10 mouse cellular contexts compared by ENCODE assay signal in the genomic region with DNA sequence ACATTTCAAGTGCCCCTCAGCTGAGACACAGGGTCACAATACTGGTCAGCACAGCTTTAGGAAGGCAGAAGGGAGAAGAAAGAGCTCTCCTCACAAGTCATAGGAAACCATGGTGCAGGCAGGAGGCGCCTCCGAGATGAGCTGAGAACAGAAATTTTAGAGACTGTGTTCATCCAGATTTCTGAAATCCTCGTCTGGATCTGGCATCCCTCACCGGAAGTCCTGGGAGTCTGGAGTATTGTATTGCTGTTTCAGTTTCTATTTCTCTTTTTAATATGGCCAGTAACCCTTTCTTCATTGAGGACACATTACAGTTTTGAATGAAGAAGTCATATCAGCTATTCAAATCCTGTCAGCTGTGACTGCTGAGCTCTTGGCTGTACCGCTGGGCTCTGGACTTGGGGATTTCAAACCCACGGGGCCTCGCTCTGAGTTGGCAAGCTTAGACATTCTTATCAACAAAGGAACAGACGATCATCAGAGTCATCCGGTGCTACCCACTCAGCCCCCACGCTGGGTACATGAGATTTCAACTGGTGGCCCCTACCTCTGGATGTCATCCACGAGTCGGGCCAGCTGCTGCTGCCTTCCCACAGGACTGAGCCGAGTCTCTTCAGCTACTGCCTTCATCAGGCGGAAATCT. TPM values are rescaled to one million over a fixed set of nuclear protein-coding genes. Genes with fewer than 3 reads are reported as not detected.
DNase-seq lines count a peak whose midpoint lies in the region; ATAC-seq and TF ChIP-seq lines count a peak whose summit lies in the region.
"Had no signal": no experiment of that assay in that cellular context is flagged by ENCODE, and none has a peak within 500 bp of the region (broad histone marks: within the 10 kb centered on the region; RNA-seq: fewer than 3 reads in every experiment).

No protein-coding gene starts in this region.

- TF ChIP-seq EP300 in CH12.LX (IDR thresholded peaks at IDR 0.05; ENCODE audit: low read length), result no peak
- TF ChIP-seq EP300 in heart, postnatal 0 days (IDR thresholded peaks at IDR 0.05; ENCODE audit: low read depth), result no peak

- WGBS in forebrain, postnatal 0 days, result 42% methylated on average over 14 of the region's 14 CpGs
- 52% methylated on average over 14 of the region's 14 CpGs for WGBS in forebrain, embryonic 16.5 days
- WGBS in heart, postnatal 0 days, result 15% methylated on average over 14 of the region's 14 CpGs

- TF ChIP-seq POLR2A in CH12.LX (IDR thresholded peaks at IDR 0.05; ENCODE audit: low read depth, low read length), result no peak

- no peak overlapping the region for H3K4me2 ChIP-seq in forebrain, postnatal 0 days (ENCODE audit: low read depth)
- H3K4me2 ChIP-seq in forebrain, embryonic 16.5 days (ENCODE audit: low read length), result no peak overlapping the region
- H3K4me2 ChIP-seq in CH12.LX (ENCODE audit: insufficient read depth, low read depth, poor library complexity, severe bottlenecking), result 0 out of 2 replicates have a peak overlapping the region, but pooled peaks have one; percentile 1
- H3K4me2 ChIP-seq in heart, postnatal 0 days (ENCODE audit: low read depth, low read length), result peak overlapping the region; percentile 63
- H3K4me2 ChIP-seq: neural tube, embryonic 12.5 days had no signal

- no peak overlapping the region for H3K27ac ChIP-seq in forebrain, postnatal 0 days (ENCODE audit: low read depth, low read length)
- H3K27ac ChIP-seq in forebrain, embryonic 16.5 days (ENCODE audit: low read length), result no peak overlapping the region
- no peak overlapping the region for H3K27ac ChIP-seq in CH12.LX (ENCODE audit: insufficient read depth, low read depth)
- peak overlapping the region; percentile 72 for H3K27ac ChIP-seq in heart, postnatal 0 days (ENCODE audit: low read depth)
- H3K27ac ChIP-seq: neural tube, embryonic 12.5 days had no signal

- ATAC-seq in forebrain, postnatal 0 days, result peak; percentile 43; the same call in 1 of the 2 replicates
- no peak for ATAC-seq in forebrain, embryonic 16.5 days
- peak; percentile 57; the same call in 1 of the 2 replicates for ATAC-seq in heart, postnatal 0 days (ENCODE audit: insufficient read depth, low read depth)

- H3K4me1 ChIP-seq in forebrain, postnatal 0 days (ENCODE audit: insufficient read depth), result no peaks in the 10 kb centered on the region
- H3K4me1 ChIP-seq in forebrain, embryonic 16.5 days (replicated peaks; ENCODE audit: control insufficient read depth, insufficient read depth, low read length), result no peaks in the 10 kb centered on the region
- peaks cover 6% of the 10 kb centered on the region in 2 experiments; a peak in 3 of 4 replicates for H3K4me1 ChIP-seq in CH12.LX (ENCODE audit: control insufficient read depth in 1 of 2, insufficient read depth in 2 of 2)
- peaks cover 7% of the 10 kb centered on the region; the same call in 1 of the 2 replicates for H3K4me1 ChIP-seq in heart, postnatal 0 days (ENCODE audit: control insufficient read depth, insufficient read depth)

- DNase-seq in forebrain, postnatal 0 days, result no peak
- no peak for DNase-seq in CH12.LX (ENCODE audit: extremely low read depth)
- peak; percentile 37 for DNase-seq in heart, postnatal 0 days (ENCODE audit: low spot score)
- DNase-seq in lung, postnatal 14 days, result peak; percentile 41
- DNase-seq in thymus, postnatal 0 days (ENCODE audit: low spot score), result no peak
- DNase-seq in urinary bladder, adult 18-20 months (ENCODE audit: low spot score in 2 of 2), result no peak
- DNase-seq in cerebellum, adult 11 months, result no peak

- TF ChIP-seq CTCF in forebrain, postnatal 0 days (IDR thresholded peaks at IDR 0.05; ENCODE audit: low read depth), result no peak
- no peak for TF ChIP-seq CTCF in CH12.LX (conservative IDR thresholded peaks at IDR 0.05 in 1 of 2, IDR thresholded peaks at IDR 0.05 in 1 of 2; ENCODE audit: low read depth in 2 of 2, low read length in 2 of 2)
- TF ChIP-seq CTCF in heart, postnatal 0 days (IDR thresholded peaks at IDR 0.05; ENCODE audit: low read depth), result no peak

- dilution Hi-C loops in CH12.LX (cut with MboI; ENCODE audit: extremely low pct_ligation_motif_present, extremely low pct_unique_long_range_greater_than_20kb, low sequenced_read_pairs), result no loop called here

- H3K79me2 ChIP-seq in CH12.LX (replicated peaks; ENCODE audit: control insufficient read depth, extremely low read depth, insufficient read depth, poor library complexity, severe bottlenecking), result no peaks in the 10 kb centered on the region

- H3K9ac ChIP-seq in forebrain, postnatal 0 days, result no peak overlapping the region
- H3K9ac ChIP-seq in forebrain, embryonic 16.5 days (replicated peaks; ENCODE audit: low read depth, low read length), result no peak overlapping the region
- no peak overlapping the region for H3K9ac ChIP-seq in CH12.LX (ENCODE audit: insufficient read depth, low read depth)
- peak overlapping the region; percentile 46 for H3K9ac ChIP-seq in heart, postnatal 0 days (replicated peaks; ENCODE audit: low read depth, low read length)
- H3K9ac ChIP-seq: neural tube, embryonic 12.5 days had no signal

- H3K9me3 ChIP-seq in forebrain, postnatal 0 days (ENCODE audit: low read length), result no peaks in the 10 kb centered on the region
- H3K9me3 ChIP-seq in forebrain, embryonic 16.5 days (ENCODE audit: control insufficient read depth, low read length), result no peaks in the 10 kb centered on the region
- no peaks in the 10 kb centered on the region for H3K9me3 ChIP-seq in CH12.LX (replicated peaks; ENCODE audit: low read length)
- H3K9me3 ChIP-seq in heart, postnatal 0 days (replicated peaks; ENCODE audit: control insufficient read depth, low read length), result no peaks in the 10 kb centered on the region
- H3K9me3 ChIP-seq: neural tube, embryonic 12.5 days had no signal

- in situ Hi-C loops in CH12.LX (cut with MboI; ENCODE audit: low pct_ligation_motif_present, low pct_unique_long_range_greater_than_20kb, low sequenced_read_pairs), result no loop called here

- H3K4me3 ChIP-seq in forebrain, postnatal 0 days (ENCODE audit: low read depth, low read length), result no peak overlapping the region
- H3K4me3 ChIP-seq in forebrain, embryonic 16.5 days (replicated peaks; ENCODE audit: low read length), result no peak overlapping the region
- no peak overlapping the region for H3K4me3 ChIP-seq in CH12.LX (replicated peaks in 1 of 3; ENCODE audit: low read depth in 2 of 3, low read length in 2 of 3, poor library complexity in 1 of 3)
- H3K4me3 ChIP-seq in heart, postnatal 0 days (ENCODE audit: low read depth, low read length), result peak overlapping the region; percentile 39
- H3K4me3 ChIP-seq: neural tube, embryonic 12.5 days had no signal

- TF ChIP-seq RAD21 in CH12.LX (IDR thresholded peaks at IDR 0.05; ENCODE audit: low read depth, low read length), result no peak

- H3K27me3 ChIP-seq in forebrain, postnatal 0 days (ENCODE audit: insufficient read depth, low read length), result no peaks in the 10 kb centered on the region
- H3K27me3 ChIP-seq in forebrain, embryonic 16.5 days (replicated peaks; ENCODE audit: control insufficient read depth, insufficient read depth, low read length), result no peaks in the 10 kb centered on the region
- H3K27me3 ChIP-seq in CH12.LX (replicated peaks), result no peaks in the 10 kb centered on the region
- no peaks in the 10 kb centered on the region for H3K27me3 ChIP-seq in heart, postnatal 0 days (ENCODE audit: control insufficient read depth, insufficient read depth, low read length)
- H3K27me3 ChIP-seq: neural tube, embryonic 12.5 days had no signal

- no peaks in the 10 kb centered on the region for H3K36me3 ChIP-seq in forebrain, postnatal 0 days (ENCODE audit: insufficient read depth)
- no peaks in the 10 kb centered on the region for H3K36me3 ChIP-seq in forebrain, embryonic 16.5 days (ENCODE audit: control insufficient read depth, insufficient read depth)
- H3K36me3 ChIP-seq in CH12.LX (replicated peaks in 1 of 2; ENCODE audit: control insufficient read depth in 1 of 2, insufficient read depth in 1 of 2, low read length in 1 of 2), result no peaks in the 10 kb centered on the region
- H3K36me3 ChIP-seq in heart, postnatal 0 days (replicated peaks; ENCODE audit: control insufficient read depth, insufficient read depth, low read length), result no peaks in the 10 kb centered on the region
- H3K36me3 ChIP-seq: neural tube, embryonic 12.5 days had no signal

RNA-seq across cellular contexts. Expression of a gene that starts 22.7 kb away (rescaled TPM):
- 0.23 and 0.29 TPM in 2 replicates for total RNA-seq in forebrain, postnatal 0 days (2014; rRNA removed)
- 0.11 and 0.18 TPM in 2 replicates for polyA plus RNA-seq in forebrain, postnatal 0 days (2015; fragmentation: Nextera tagmentation; extraction: Ambion mirVana)
- polyA plus RNA-seq in forebrain, embryonic 16.5 days (2015; fragmentation: Nextera tagmentation; extraction: Ambion mirVana), result 0.06 and 0.09 TPM in 2 replicates
- total RNA-seq in CH12.LX (2012; rRNA removed) (0.04 TPM in 1 of 2 replicates, not detected in the other), CH12.LX (2014; rRNA removed) (not detected in 2 replicates)
- 0.11 TPM in 1 of 2 replicates, not detected in the other for polyA plus RNA-seq in CH12.LX (2012; ENCODE audit: insufficient read length, low read depth)
- not detected in 2 replicates for total RNA-seq in heart, postnatal 0 days (2014; rRNA removed; ENCODE audit: low replicate concordance)
- 0.07 and 0.12 TPM in 2 replicates for polyA plus RNA-seq in heart, postnatal 0 days (2015; fragmentation: Nextera tagmentation; extraction: Ambion mirVana)
- 1.0 and 1.2 TPM in 2 replicates for polyA plus RNA-seq in thymus, postnatal 0 days (2015; fragmentation: Nextera tagmentation; extraction: Ambion mirVana)

RNA-seq across cellular contexts. Expression of a gene that starts 34.4 kb away (rescaled TPM):
- total RNA-seq in forebrain, postnatal 0 days (2014; rRNA removed), result 1.5 and 2.3 TPM in 2 replicates
- polyA plus RNA-seq in forebrain, postnatal 0 days (2015; fragmentation: Nextera tagmentation; extraction: Ambion mirVana), result 0.54 and 0.59 TPM in 2 replicates
- polyA plus RNA-seq in forebrain, embryonic 16.5 days (2015; fragmentation: Nextera tagmentation; extraction: Ambion mirVana), result 0.36 and 1.1 TPM in 2 replicates
- total RNA-seq in CH12.LX (2012; rRNA removed) (not detected in 2 replicates), CH12.LX (2014; rRNA removed) (not detected in 2 replicates)
- not detected in 2 replicates for polyA plus RNA-seq in CH12.LX (2012; ENCODE audit: insufficient read length, low read depth)
- total RNA-seq in heart, postnatal 0 days (2014; rRNA removed; ENCODE audit: low replicate concordance), result 1.6 TPM in 1 of 2 replicates, not detected in the other
- polyA plus RNA-seq in heart, postnatal 0 days (2015; fragmentation: Nextera tagmentation; extraction: Ambion mirVana), result 0.27 and 0.40 TPM in 2 replicates
- polyA plus RNA-seq in thymus, postnatal 0 days (2015; fragmentation: Nextera tagmentation; extraction: Ambion mirVana), result 1.9 TPM in 2 replicates

RNA-seq across cellular contexts. Expression of a gene that starts 53.0 kb away (rescaled TPM):
- 1.00 and 2.5 TPM in 2 replicates for total RNA-seq in forebrain, postnatal 0 days (2014; rRNA removed)
- polyA plus RNA-seq in forebrain, postnatal 0 days (2015; fragmentation: Nextera tagmentation; extraction: Ambion mirVana), result 6.1 and 8.8 TPM in 2 replicates
- polyA plus RNA-seq in forebrain, embryonic 16.5 days (2015; fragmentation: Nextera tagmentation; extraction: Ambion mirVana), result 2.8 and 2.9 TPM in 2 replicates
- total RNA-seq in CH12.LX (2012; rRNA removed) (not detected in 2 replicates), CH12.LX (2014; rRNA removed) (not detected in 2 replicates)
- not detected in 2 replicates for polyA plus RNA-seq in CH12.LX (2012; ENCODE audit: insufficient read length, low read depth)
- not detected in 2 replicates for total RNA-seq in heart, postnatal 0 days (2014; rRNA removed; ENCODE audit: low replicate concordance)
- polyA plus RNA-seq in heart, postnatal 0 days (2015; fragmentation: Nextera tagmentation; extraction: Ambion mirVana), result not detected in 2 replicates
- polyA plus RNA-seq in thymus, postnatal 0 days (2015; fragmentation: Nextera tagmentation; extraction: Ambion mirVana), result 0.77 TPM in 2 replicates
- total RNA-seq: ES-E14 had no signal
- polyA plus RNA-seq: neural tube, embryonic 12.5 days had no signal

Comparison
In these comparisons a context has a peak if more than half of its experiments do, and no peak if none do; other contexts are left out.
1. DNase-seq: peak in heart, postnatal 0 days (single experiment) and lung, postnatal 14 days (single experiment); none in forebrain, postnatal 0 days (single experiment), CH12.LX (single experiment), thymus, postnatal 0 days (single experiment), urinary bladder, adult 18-20 months (0 of 2) and cerebellum, adult 11 months (single experiment).
2. H3K4me2 ChIP-seq: peak in CH12.LX (single experiment) and heart, postnatal 0 days (single experiment); none in forebrain, postnatal 0 days (single experiment) and forebrain, embryonic 16.5 days (single experiment).